Mouse (Mus musculus): ENCODE measurements around the gene Spert. TPM values are rescaled to one million over a fixed set of nuclear protein-coding genes. Genes with fewer than 3 reads are reported as not detected.

The Spert gene
- not detected in 2 replicates for polyA plus RNA-seq (2014; fragmentation: Nextera tagmentation; extraction: Ambion mirVana)

DNA sequence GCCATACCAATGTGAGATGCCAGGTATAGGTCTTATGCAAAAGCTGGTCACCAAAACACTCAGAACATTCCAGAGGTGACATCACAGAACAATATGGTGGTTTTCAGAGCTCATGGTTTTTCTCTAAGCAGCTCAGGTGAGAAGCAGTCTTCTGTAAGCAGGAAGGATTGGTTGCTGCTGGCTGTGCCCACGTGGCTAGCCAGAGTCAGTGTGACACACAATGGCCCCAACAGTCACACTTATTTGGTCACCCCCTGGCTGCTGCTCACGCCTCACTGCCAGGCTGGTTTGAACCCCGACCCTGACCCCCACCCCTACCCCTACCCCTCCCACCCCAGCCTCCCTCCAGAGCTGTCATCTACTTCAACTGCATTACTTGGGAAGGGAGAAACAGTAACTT, at the start of gene Spert:
Spert (minus strand) TSS at position 139 of the 400 bp plus-strand sequence.
- H3K36me3 ChIP-seq (ENCODE audit: control insufficient read depth, insufficient read depth, low read length) = no peaks in the 10 kb centered on the region
- 43% methylated on average over 3 of the region's 3 CpGs for WGBS
- ATAC-seq (ENCODE audit: low FRiP score) = no peak
- H3K9me3 ChIP-seq (ENCODE audit: control insufficient read depth, low read length) = no peaks in the 10 kb centered on the region
- no peak within 1 kb of the TSS for H3K27ac ChIP-seq (ENCODE audit: low read depth, low read length)
- no peak within 1 kb of the TSS for H3K9ac ChIP-seq (ENCODE audit: low read depth, low read length)
- H3K27me3 ChIP-seq (ENCODE audit: control insufficient read depth, insufficient read depth, low read length) = no peaks in the 10 kb centered on the region
- H3K4me1 ChIP-seq (replicated peaks; ENCODE audit: control insufficient read depth, insufficient read depth, low read length) = no peaks in the 10 kb centered on the region
- no peak within 1 kb of the TSS for H3K4me3 ChIP-seq (ENCODE audit: low read depth, low read length)
- no peak for DNase-seq (ENCODE audit: low spot score)
- no peak within 1 kb of the TSS for H3K4me2 ChIP-seq (replicated peaks; ENCODE audit: low read depth, low read length)

DNA sequence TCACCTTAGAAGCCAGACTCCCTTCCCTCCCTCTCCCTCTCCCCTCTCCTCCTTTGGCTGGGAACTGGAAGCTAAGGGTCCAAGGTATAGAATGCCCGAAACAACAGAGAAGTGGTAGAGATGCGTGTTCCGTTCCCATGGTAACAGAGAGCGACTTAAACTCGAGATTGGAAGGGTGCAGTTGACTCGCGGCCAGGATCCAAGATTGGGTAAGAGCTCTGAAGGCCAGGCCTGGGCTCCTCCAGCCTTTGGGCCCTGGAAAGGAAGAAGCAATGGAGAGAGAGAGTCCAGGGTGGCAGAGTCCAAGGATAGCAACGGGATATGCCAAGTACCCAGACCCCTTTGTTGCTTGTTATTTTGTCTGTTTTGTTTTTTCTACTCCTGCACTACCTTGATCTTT, 49.2 kb upstream of the Spert start, which contains the start of gene Erich6b:
Erich6b (plus strand) TSS at position 180 of the 400 bp plus-strand sequence.
- Histone ChIP-seq H3K27me3 (ENCODE audit: control insufficient read depth, insufficient read depth, low read length) (no peaks in the 10 kb centered on the region), H3K4me2 (replicated peaks; ENCODE audit: low read depth, low read length) (no peak within 1 kb of the TSS), H3K36me3 (ENCODE audit: control insufficient read depth, insufficient read depth, low read length) (no peaks in the 10 kb centered on the region), H3K27ac (ENCODE audit: low read depth, low read length) (no peak within 1 kb of the TSS), H3K9ac (ENCODE audit: low read depth, low read length) (no peak within 1 kb of the TSS), H3K9me3 (ENCODE audit: control insufficient read depth, low read length) (no peaks in the 10 kb centered on the region), H3K4me1 (replicated peaks; ENCODE audit: control insufficient read depth, insufficient read depth, low read length) (no peaks in the 10 kb centered on the region), H3K4me3 (ENCODE audit: low read depth, low read length) (no peak within 1 kb of the TSS)
- no peak for DNase-seq (ENCODE audit: low spot score)
- WGBS = 85% methylated on average over 8 of the region's 8 CpGs
- no peak for ATAC-seq (ENCODE audit: low FRiP score)

DNA sequence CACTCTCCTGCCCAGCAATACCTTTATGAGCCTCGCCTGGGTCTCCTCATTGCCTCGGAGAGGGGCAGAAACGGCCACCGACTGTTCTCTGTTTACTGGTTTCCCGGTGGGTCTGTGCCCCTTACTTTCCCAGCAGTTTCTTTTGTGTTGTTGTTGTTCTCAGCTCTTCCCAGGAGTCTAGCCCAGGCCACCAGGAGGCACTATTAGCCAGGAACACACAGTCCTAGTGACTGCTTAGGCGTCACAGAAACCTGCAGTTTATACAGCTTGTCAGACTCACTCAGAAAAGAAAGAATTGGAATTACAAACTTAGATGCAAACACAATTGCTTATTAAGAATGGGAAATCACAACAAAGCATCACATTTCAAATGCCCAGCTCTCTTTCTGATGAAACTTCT, 48.5 kb upstream of the Spert start:
- peak; percentile 27 for DNase-seq (ENCODE audit: low spot score)
- no peak overlapping the region for H3K4me3 ChIP-seq (ENCODE audit: low read depth, low read length)
- 72% methylated on average over 6 of the region's 6 CpGs for WGBS
- ATAC-seq (ENCODE audit: low FRiP score) = no peak
- no peak overlapping the region for H3K4me2 ChIP-seq (replicated peaks; ENCODE audit: low read depth, low read length)
- no peaks in the 10 kb centered on the region for H3K9me3 ChIP-seq (ENCODE audit: control insufficient read depth, low read length)
- no peaks in the 10 kb centered on the region for H3K4me1 ChIP-seq (replicated peaks; ENCODE audit: control insufficient read depth, insufficient read depth, low read length)
- no peak overlapping the region for H3K9ac ChIP-seq (ENCODE audit: low read depth, low read length)
- no peaks in the 10 kb centered on the region for H3K36me3 ChIP-seq (ENCODE audit: control insufficient read depth, insufficient read depth, low read length)
- no peaks in the 10 kb centered on the region for H3K27me3 ChIP-seq (ENCODE audit: control insufficient read depth, insufficient read depth, low read length)
- H3K27ac ChIP-seq (ENCODE audit: low read depth, low read length) = no peak overlapping the region

DNA sequence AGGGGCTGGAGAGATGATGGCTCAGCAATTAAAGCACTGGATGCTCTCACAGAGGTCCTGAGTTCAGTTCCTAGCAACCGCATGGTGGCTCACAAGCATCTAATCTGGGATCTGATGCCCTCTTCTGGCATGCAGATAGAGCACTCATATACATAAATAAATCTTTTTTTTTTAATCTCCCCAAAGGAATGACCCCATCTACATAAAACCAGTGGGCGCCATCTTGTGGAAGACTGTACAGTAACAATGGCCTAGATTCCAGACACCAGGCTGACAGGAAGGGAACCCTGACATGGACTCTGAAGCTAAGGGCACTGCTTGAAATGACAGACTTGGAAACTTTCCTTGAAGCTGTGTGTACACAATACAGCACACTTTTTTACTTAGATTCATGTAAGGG, 47.9 kb upstream of the Spert start:
- Histone ChIP-seq H3K4me1 (replicated peaks; ENCODE audit: control insufficient read depth, insufficient read depth, low read length) (no peaks in the 10 kb centered on the region), H3K4me2 (replicated peaks; ENCODE audit: low read depth, low read length) (no peak overlapping the region), H3K27me3 (ENCODE audit: control insufficient read depth, insufficient read depth, low read length) (no peaks in the 10 kb centered on the region), H3K9ac (ENCODE audit: low read depth, low read length) (no peak overlapping the region), H3K27ac (ENCODE audit: low read depth, low read length) (no peak overlapping the region), H3K4me3 (ENCODE audit: low read depth, low read length) (no peak overlapping the region), H3K36me3 (ENCODE audit: control insufficient read depth, insufficient read depth, low read length) (no peaks in the 10 kb centered on the region), H3K9me3 (ENCODE audit: control insufficient read depth, low read length) (no peaks in the 10 kb centered on the region)
- ATAC-seq (ENCODE audit: low FRiP score) (no peak), DNase-seq (ENCODE audit: low spot score) (peak; percentile 30)
- WGBS = 87% methylated on average over 2 of the region's 2 CpGs

DNA sequence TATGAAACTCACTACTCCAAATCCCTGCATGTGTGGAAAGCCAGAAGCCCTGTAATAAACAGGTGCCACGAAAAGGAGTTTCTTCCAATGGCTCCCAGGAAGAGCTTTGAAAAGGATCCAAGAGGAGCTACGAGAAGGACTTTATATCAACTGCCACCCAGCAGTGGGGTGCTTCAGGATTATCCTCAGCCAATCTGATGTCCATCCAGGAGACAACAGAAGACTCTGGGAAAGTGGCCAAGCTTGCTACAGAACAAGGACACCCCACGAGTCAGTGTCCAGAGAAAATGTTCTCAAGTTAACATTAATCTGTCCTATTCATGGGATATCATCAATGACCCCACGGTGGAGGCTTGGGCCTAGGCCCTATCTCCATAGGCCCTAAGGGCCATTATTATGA, 44.7 kb upstream of the Spert start:
- no peak overlapping the region for H3K9ac ChIP-seq (ENCODE audit: low read depth, low read length)
- WGBS = 79% methylated on average over 4 of the region's 4 CpGs

DNA sequence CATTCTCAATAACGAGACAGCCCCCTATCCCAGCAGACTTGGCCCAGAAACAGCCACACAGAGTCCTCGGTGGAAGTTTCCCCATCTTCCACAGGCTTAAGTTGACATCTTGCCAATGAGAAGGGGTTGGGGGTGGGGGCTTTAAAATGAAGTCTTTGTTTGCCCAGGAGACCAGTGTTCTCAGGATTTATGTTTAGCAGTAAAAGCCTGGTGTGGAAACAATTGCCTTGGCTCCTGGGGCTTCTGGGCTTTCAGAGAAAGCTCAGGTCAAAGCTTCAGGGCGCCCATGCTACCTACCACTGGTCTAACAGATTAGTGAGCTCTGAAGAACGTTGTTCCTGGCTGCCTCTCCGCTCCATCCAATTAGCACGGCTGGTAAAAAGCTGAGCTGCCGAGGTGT, 43.2 kb upstream of the Spert start:
- WGBS = 75% methylated on average over 7 of the region's 7 CpGs
- Histone ChIP-seq H3K9ac (ENCODE audit: low read depth, low read length) (no peak overlapping the region), H3K4me3 (ENCODE audit: low read depth, low read length) (no peak overlapping the region), H3K4me1 (replicated peaks; ENCODE audit: control insufficient read depth, insufficient read depth, low read length) (no peaks in the 10 kb centered on the region), H3K27me3 (ENCODE audit: control insufficient read depth, insufficient read depth, low read length) (no peaks in the 10 kb centered on the region), H3K9me3 (ENCODE audit: control insufficient read depth, low read length) (no peaks in the 10 kb centered on the region), H3K4me2 (replicated peaks; ENCODE audit: low read depth, low read length) (no peak overlapping the region), H3K27ac (ENCODE audit: low read depth, low read length) (no peak overlapping the region), H3K36me3 (ENCODE audit: control insufficient read depth, insufficient read depth, low read length) (no peaks in the 10 kb centered on the region)
- DNase-seq (ENCODE audit: low spot score) (no peak), ATAC-seq (ENCODE audit: low FRiP score) (no peak)

More for the DNA sequence above, 44.7 kb upstream of the Spert start:
- no peaks in the 10 kb centered on the region for H3K36me3 ChIP-seq (ENCODE audit: control insufficient read depth, insufficient read depth, low read length)
- no peaks in the 10 kb centered on the region for H3K9me3 ChIP-seq (ENCODE audit: control insufficient read depth, low read length)
- H3K4me3 ChIP-seq (ENCODE audit: low read depth, low read length) = no peak overlapping the region
- H3K27me3 ChIP-seq (ENCODE audit: control insufficient read depth, insufficient read depth, low read length) = no peaks in the 10 kb centered on the region
- no peaks in the 10 kb centered on the region for H3K4me1 ChIP-seq (replicated peaks; ENCODE audit: control insufficient read depth, insufficient read depth, low read length)
- no peak for ATAC-seq (ENCODE audit: low FRiP score)
- no peak overlapping the region for H3K27ac ChIP-seq (ENCODE audit: low read depth, low read length)
- H3K4me2 ChIP-seq (replicated peaks; ENCODE audit: low read depth, low read length) = no peak overlapping the region
- no peak for DNase-seq (ENCODE audit: low spot score)

DNA sequence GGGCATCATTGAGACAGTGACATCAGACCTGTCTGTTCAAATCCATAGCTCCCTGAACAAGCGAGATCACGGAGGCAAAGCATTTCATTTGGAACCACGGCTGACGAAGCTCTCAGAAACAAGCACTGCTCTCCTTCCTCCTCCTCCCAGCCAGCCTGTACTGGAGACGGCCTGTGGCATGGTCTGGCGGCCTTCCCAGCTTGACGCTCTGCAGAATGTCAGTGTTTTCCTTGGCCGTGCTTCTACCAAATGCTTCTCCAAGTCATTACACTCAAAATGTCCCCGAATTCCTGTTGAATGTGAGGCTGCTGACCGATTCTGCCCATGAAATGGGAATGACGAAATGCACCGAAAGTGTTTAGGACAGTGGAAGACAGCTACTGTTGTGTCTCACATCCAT, 42.4 kb upstream of the Spert start:
- Histone ChIP-seq H3K9me3 (ENCODE audit: control insufficient read depth, low read length) (no peaks in the 10 kb centered on the region), H3K36me3 (ENCODE audit: control insufficient read depth, insufficient read depth, low read length) (no peaks in the 10 kb centered on the region), H3K9ac (ENCODE audit: low read depth, low read length) (no peak overlapping the region), H3K4me1 (replicated peaks; ENCODE audit: control insufficient read depth, insufficient read depth, low read length) (no peaks in the 10 kb centered on the region), H3K27ac (ENCODE audit: low read depth, low read length) (no peak overlapping the region), H3K4me3 (ENCODE audit: low read depth, low read length) (no peak overlapping the region), H3K27me3 (ENCODE audit: control insufficient read depth, insufficient read depth, low read length) (no peaks in the 10 kb centered on the region), H3K4me2 (replicated peaks; ENCODE audit: low read depth, low read length) (no peak overlapping the region)
- no peak for ATAC-seq (ENCODE audit: low FRiP score)
- 81% methylated on average over 12 of the region's 12 CpGs for WGBS
- DNase-seq (ENCODE audit: low spot score) = no peak

DNA sequence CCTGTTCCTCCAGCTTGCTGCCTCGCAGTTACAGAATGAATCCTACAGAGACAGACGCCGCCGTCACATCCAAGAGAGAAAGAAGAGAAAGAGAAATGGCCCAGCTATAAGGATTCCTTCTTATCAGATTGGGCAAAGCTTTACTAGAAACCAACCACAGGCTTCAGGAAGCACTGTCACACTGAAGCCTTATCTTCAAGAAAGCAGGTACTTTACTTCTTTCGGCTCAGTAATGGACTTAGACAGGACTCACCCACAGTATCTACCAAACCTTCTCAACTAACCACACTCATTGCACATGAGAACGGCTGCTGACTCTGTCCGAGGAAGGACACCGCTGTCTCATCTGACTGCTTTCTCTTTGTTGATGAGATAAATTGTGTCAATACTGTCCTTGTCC, 36.0 kb upstream of the Spert start:
- no peaks in the 10 kb centered on the region for H3K9me3 ChIP-seq (ENCODE audit: control insufficient read depth, low read length)
- ATAC-seq (ENCODE audit: low FRiP score) (no peak), DNase-seq (ENCODE audit: low spot score) (no peak)
- no peaks in the 10 kb centered on the region for H3K36me3 ChIP-seq (ENCODE audit: control insufficient read depth, insufficient read depth, low read length)
- no peak overlapping the region for H3K27ac ChIP-seq (ENCODE audit: low read depth, low read length)
- 96% methylated on average over 8 of the region's 8 CpGs for WGBS
- no peak overlapping the region for H3K4me2 ChIP-seq (replicated peaks; ENCODE audit: low read depth, low read length)
- H3K4me1 ChIP-seq (replicated peaks; ENCODE audit: control insufficient read depth, insufficient read depth, low read length) = no peaks in the 10 kb centered on the region
- no peak overlapping the region for H3K4me3 ChIP-seq (ENCODE audit: low read depth, low read length)
- H3K9ac ChIP-seq (ENCODE audit: low read depth, low read length) = no peak overlapping the region
- H3K27me3 ChIP-seq (ENCODE audit: control insufficient read depth, insufficient read depth, low read length) = no peaks in the 10 kb centered on the region

DNA sequence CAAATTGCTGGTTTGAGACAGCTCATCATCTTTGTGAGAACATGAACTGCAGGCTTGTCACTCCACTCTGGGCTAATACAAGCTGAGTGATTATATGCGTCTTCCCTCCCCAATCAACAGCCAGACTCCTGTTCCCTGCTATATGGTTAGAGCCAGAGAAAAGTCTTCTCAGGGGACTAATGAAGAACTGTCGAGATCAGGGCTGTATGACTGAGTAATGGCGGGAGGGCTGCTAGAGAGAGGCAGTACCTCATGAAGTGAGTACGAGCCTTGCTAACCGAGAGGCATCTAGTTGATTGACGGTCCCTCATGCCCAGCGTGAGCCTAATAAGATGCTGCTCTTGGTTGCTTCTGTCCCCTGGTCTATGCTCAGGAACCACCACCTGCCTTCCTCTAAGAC, 30.1 kb upstream of the Spert start:
- Histone ChIP-seq H3K9me3 (ENCODE audit: control insufficient read depth, low read length) (no peaks in the 10 kb centered on the region), H3K4me1 (replicated peaks; ENCODE audit: control insufficient read depth, insufficient read depth, low read length) (no peaks in the 10 kb centered on the region; the same call in 1 of the 2 replicates), H3K4me3 (ENCODE audit: low read depth, low read length) (no peak overlapping the region), H3K27me3 (ENCODE audit: control insufficient read depth, insufficient read depth, low read length) (no peaks in the 10 kb centered on the region), H3K9ac (ENCODE audit: low read depth, low read length) (no peak overlapping the region), H3K36me3 (ENCODE audit: control insufficient read depth, insufficient read depth, low read length) (no peaks in the 10 kb centered on the region), H3K4me2 (replicated peaks; ENCODE audit: low read depth, low read length) (no peak overlapping the region), H3K27ac (ENCODE audit: low read depth, low read length) (no peak overlapping the region)
- WGBS = 66% methylated on average over 7 of the region's 7 CpGs
- ATAC-seq (ENCODE audit: low FRiP score) = no peak
- no peak for DNase-seq (ENCODE audit: low spot score)
